Mouse (Mus musculus) liver, embryonic 14.5 days (tissue): ENCODE results near the gene Gcc1. TPM values are rescaled to one million over a fixed set of nuclear protein-coding genes. Genes with fewer than 3 reads are reported as not detected.

Experiments
- ATAC-seq: fragments of 200-750 bp; cut with Nextera tagmentation; 2 replicates; pipeline ENCODE4 v1.8.0; 2017; ENCODE audit warnings: moderate number of reproducible peaks, mild to moderate bottlenecking, moderate library complexity; ENCODE audit not compliant: insufficient read depth
- DNase-seq, 3 experiments: peaks; one replicate each; pipeline ENCODE4 v3.0.0-alpha.2; 2012 to 2013; ENCODE audit warnings: low read depth in 3 of 3, low spot score in 3 of 3
- H3K27ac ChIP-seq: fragments of 300-500 bp; sonication (generic); 2 replicates; pipeline ENCODE4 v1.5.1; 2014; ENCODE audit warnings: moderate library complexity, mild to moderate bottlenecking, control low read depth, inconsistent platforms
- H3K27me3 ChIP-seq: fragments of 300-500 bp; sonication (generic); 2 replicates; pipeline ENCODE4 v1.6.1; 2014; ENCODE audit warnings: mild to moderate bottlenecking, low read length, moderate library complexity; ENCODE audit not compliant: control insufficient read depth, insufficient read depth
- H3K36me3 ChIP-seq: fragments of 300-500 bp; sonication (generic); replicated peaks from 2 replicates; pipeline ENCODE4 v1.6.1; 2014; ENCODE audit warnings: low read depth; ENCODE audit not compliant: control insufficient read depth, insufficient read depth
- H3K4me1 ChIP-seq, 2 experiments: fragments of 200-500 bp in 1 of 2; fragments of 300-500 bp in 1 of 2; sonication (generic) in 1 of 2; replicated peaks; 2 replicates each; pipeline ENCODE4 v1.6.1; 2012 to 2014; ENCODE audit warnings: antibody characterized with exemption in 1 of 2, inconsistent platforms in 1 of 2, low read length in 1 of 2; ENCODE audit not compliant: control insufficient read depth in 2 of 2, insufficient read depth in 2 of 2
- H3K4me2 ChIP-seq: fragments of 300-500 bp; sonication (generic); 2 replicates; pipeline ENCODE4 v1.6.1; 2014; ENCODE audit warnings: low read depth, mild to moderate bottlenecking, control low read depth, moderate library complexity
- H3K4me3 ChIP-seq, 2 experiments: fragments of 200-500 bp in 1 of 2; fragments of 300-500 bp in 1 of 2; sonication (generic) in 1 of 2; 2 replicates each; pipeline ENCODE4 v1.5.1; 2012 to 2014; ENCODE audit warnings: low read depth in 2 of 2, low read length in 2 of 2, mild to moderate bottlenecking in 2 of 2, control low read depth in 1 of 2, inconsistent platforms in 1 of 2, moderate library complexity in 1 of 2; ENCODE audit not compliant: insufficient read depth in 1 of 2
- H3K9ac ChIP-seq: fragments of 300-500 bp; sonication (generic); replicated peaks from 2 replicates; pipeline ENCODE4 v1.6.1; 2014; ENCODE audit warnings: mild to moderate bottlenecking, control low read depth, moderate library complexity
- H3K9me3 ChIP-seq: fragments of 300-500 bp; sonication (generic); 2 replicates; pipeline ENCODE4 v1.6.1; 2016; ENCODE audit warnings: low read length, mixed read lengths; ENCODE audit not compliant: control insufficient read depth
- CTCF ChIP-seq: IDR thresholded peaks from 2 replicates; pipeline ENCODE4 v1.5.1; 2016; ENCODE audit warnings: antibody characterized with exemption, low read depth, control low read depth
- EP300 ChIP-seq: IDR thresholded peaks from 2 replicates; pipeline ENCODE4 v1.6.1; 2016; ENCODE audit warnings: antibody characterized with exemption, low read depth
- WGBS: fragments of 180-500 bp; shearing (Covaris S2); extraction: QIAGEN DNeasy Blood & Tissue Kit; methylation state at CpG from one replicate; pipeline ENCODE4 v1.1.7; 2014; ENCODE audit not compliant: insufficient replicate concordance; 5-methylcytosine and 5-hydroxymethylcytosine counted together
- polyA plus RNA-seq, 2 experiments: library from polyadenylated mRNA; depleted of rRNA in 1 of 2; stranded (reverse) in 1 of 2; unstranded in 1 of 2; fragments of >200 nt; fragmentation: Nextera tagmentation in 1 of 2; extraction: Ambion mirVana in 1 of 2; gene quantifications; 2 replicates each; pipeline versions ENCODE4 v1.2.1 to v1.2.3; 2012 to 2014

Gcc1 gene
- polyA plus RNA-seq (2012; rRNA removed) (2.1 and 2.9 TPM in 2 replicates), polyA plus RNA-seq (2014; fragmentation: Nextera tagmentation; extraction: Ambion mirVana) (2.3 TPM in 2 replicates)

GRCm38 (mm10) chr6:28428290-28428689, at the start of gene Gcc1:
TSS of gene Gcc1 (minus strand) at chr6:28428390.
- ATAC-seq, result no peak
- H3K9ac ChIP-seq, result no peak within 1 kb of the TSS
- H3K36me3 ChIP-seq, result peaks cover 23% of the 10 kb centered on the region
- TF ChIP-seq EP300 (no peak), CTCF (no peak)
- DNase-seq, result no peak
- H3K4me1 ChIP-seq, result peaks cover 12 to 15% of the 10 kb centered on the region in 2 experiments
- WGBS, result 67% methylated on average over 3 of the region's 3 CpGs
- no peak within 1 kb of the TSS for H3K4me2 ChIP-seq
- H3K4me3 ChIP-seq, result no peak within 1 kb of the TSS
- no peaks in the 10 kb centered on the region for H3K9me3 ChIP-seq
- no peaks in the 10 kb centered on the region for H3K27me3 ChIP-seq
- H3K27ac ChIP-seq, result no peak within 1 kb of the TSS

- ATAC-seq (no peak), DNase-seq (no peak)
- TF ChIP-seq EP300 (no peak), CTCF (no peak)
- H3K27me3 ChIP-seq, result no peaks in the 10 kb centered on the region
- no peaks in the 10 kb centered on the region for H3K36me3 ChIP-seq
- H3K9me3 ChIP-seq, result no peaks in the 10 kb centered on the region
- H3K4me3 ChIP-seq, result no peak within 1 kb of the TSS
- no peak within 1 kb of the TSS for H3K9ac ChIP-seq
- 70% methylated on average over 5 of the region's 5 CpGs for WGBS
- peaks cover 5 to 6% of the 10 kb centered on the region in 2 experiments; a peak in 3 of 4 replicates for H3K4me1 ChIP-seq
- H3K27ac ChIP-seq, result no peak within 1 kb of the TSS
- no peak within 1 kb of the TSS for H3K4me2 ChIP-seq
Observed at GRCm38 (mm10) chr6:28474839-28475238, 46.6 kb upstream of the Gcc1 start, which contains the start of gene Snd1. TSS of gene Snd1 (plus strand) at chr6:28475139.

GRCm38 (mm10) chr6:28474211-28474610, 46.0 kb upstream of the Gcc1 start:
- no peak overlapping the region for H3K9ac ChIP-seq
- no peak for TF ChIP-seq CTCF
- no peak for TF ChIP-seq EP300
- H3K9me3 ChIP-seq, result no peaks in the 10 kb centered on the region
- H3K27me3 ChIP-seq, result no peaks in the 10 kb centered on the region
- WGBS, result 70% methylated on average over 4 of the region's 4 CpGs
- H3K4me3 ChIP-seq, result no peak overlapping the region
- H3K36me3 ChIP-seq, result no peaks in the 10 kb centered on the region
- DNase-seq (no peak), ATAC-seq (no peak)
- H3K4me1 ChIP-seq, result peaks cover 2 to 6% of the 10 kb centered on the region in 2 experiments; a peak in 2 of 4 replicates
- H3K27ac ChIP-seq, result no peak overlapping the region
- H3K4me2 ChIP-seq, result no peak overlapping the region

GRCm38 (mm10) chr6:28471284-28472035, 43.3 kb upstream of the Gcc1 start:
- TF ChIP-seq EP300, result no peak
- TF ChIP-seq CTCF, result no peak
- H3K27ac ChIP-seq, result no peak overlapping the region
- H3K27me3 ChIP-seq, result no peaks in the 10 kb centered on the region
- H3K9ac ChIP-seq, result no peak overlapping the region
- DNase-seq, result no peak
- H3K36me3 ChIP-seq, result no peaks in the 10 kb centered on the region
- no peak for ATAC-seq
- H3K4me2 ChIP-seq, result no peak overlapping the region
- no peaks in the 10 kb centered on the region for H3K4me1 ChIP-seq
- WGBS, result 70% methylated on average over 9 of the region's 9 CpGs
- H3K4me3 ChIP-seq, result no peak overlapping the region
- no peaks in the 10 kb centered on the region for H3K9me3 ChIP-seq

- Histone ChIP-seq H3K9ac (no peak overlapping the region), H3K27me3 (no peaks in the 10 kb centered on the region), H3K4me2 (no peak overlapping the region), H3K9me3 (no peaks in the 10 kb centered on the region), H3K27ac (no peak overlapping the region), H3K4me1 (no peaks in the 10 kb centered on the region), H3K36me3 (no peaks in the 10 kb centered on the region), H3K4me3 (no peak overlapping the region)
- WGBS, result 56% methylated on average over 5 of the region's 5 CpGs
- no peak for TF ChIP-seq CTCF
- no peak for DNase-seq
- no peak for ATAC-seq
Observed at GRCm38 (mm10) chr6:28470621-28471020, 42.4 kb upstream of the Gcc1 start.
